Mouse (Mus musculus) 3T3-L1 (cell line): Measurements from ENCODE around the gene Cct2.

Experiments used
- DNase-seq: peaks from one replicate; pipeline ENCODE4 v3.0.0-alpha.2; 2015; ENCODE audit warnings: low read depth, low spot score

The Cct2 gene

GRCm38 (mm10) chr10:117063254-117064021 is at the start of gene Cct2:
Cct2 (minus strand) TSS chr10:117063814.
- peak; percentile 96 for DNase-seq

GRCm38 (mm10) chr10:117112545-117112944 is 48.9 kb upstream of the Cct2 start:
- no peak for DNase-seq

- no peak for DNase-seq
Measured at GRCm38 (mm10) chr10:117111455-117111854, 47.8 kb upstream of the Cct2 start.

- DNase-seq: no peak
Measured at GRCm38 (mm10) chr10:117110271-117110670, 46.7 kb upstream of the Cct2 start.

GRCm38 (mm10) chr10:117106686-117107085 is 43.1 kb upstream of the Cct2 start:
- no peak for DNase-seq

- no peak for DNase-seq
Measured at GRCm38 (mm10) chr10:117106244-117106643, 42.6 kb upstream of the Cct2 start.

GRCm38 (mm10) chr10:117105015-117105414 is 41.4 kb upstream of the Cct2 start:
- DNase-seq: no peak

- no peak for DNase-seq
Measured at GRCm38 (mm10) chr10:117103854-117104598, 40.4 kb upstream of the Cct2 start.

- peak; percentile 56 for DNase-seq
Measured at GRCm38 (mm10) chr10:117100175-117100574, 36.6 kb upstream of the Cct2 start.

- no peak for DNase-seq
Measured at GRCm38 (mm10) chr10:117097116-117097698, 33.6 kb upstream of the Cct2 start.

- DNase-seq: no peak
Measured at GRCm38 (mm10) chr10:117096096-117096495, 32.5 kb upstream of the Cct2 start.

GRCm38 (mm10) chr10:117094504-117095329 is 31.1 kb upstream of the Cct2 start:
- DNase-seq: no peak

GRCm38 (mm10) chr10:117089628-117090027 is 26.0 kb upstream of the Cct2 start:
- DNase-seq: no peak

- DNase-seq: no peak
Measured at GRCm38 (mm10) chr10:117081914-117082359, 18.3 kb upstream of the Cct2 start.

- no peak for DNase-seq
Measured at GRCm38 (mm10) chr10:117081326-117081725, 17.7 kb upstream of the Cct2 start.

- DNase-seq: peak; percentile 60
Measured at GRCm38 (mm10) chr10:117078284-117078683, 14.7 kb upstream of the Cct2 start.

GRCm38 (mm10) chr10:117073176-117073575 is 9.6 kb upstream of the Cct2 start:
- DNase-seq: peak; percentile 24

- no peak for DNase-seq
Measured at GRCm38 (mm10) chr10:117072191-117072888, 8.7 kb upstream of the Cct2 start.

GRCm38 (mm10) chr10:117069109-117069508 is 5.5 kb upstream of the Cct2 start:
- DNase-seq: peak; percentile 27

- no peak for DNase-seq
Measured at GRCm38 (mm10) chr10:117064076-117064475, 462 bp upstream of the Cct2 start.

- DNase-seq: no peak
Measured at GRCm38 (mm10) chr10:117062894-117063253, 740 bp downstream of the Cct2 start.
